8 mouse cellular contexts compared by ENCODE assay signal in genomic region chr17:48100441-48101417, GRCm38 (mm10). TPM values are rescaled to one million over a fixed set of nuclear protein-coding genes. Genes with fewer than 3 reads are reported as not detected.
DNase-seq lines count a peak whose midpoint lies in the region; ATAC-seq lines count a peak whose summit lies in the region.

No protein-coding gene starts in this region.

- no peak overlapping the region for H3K9ac ChIP-seq in hindbrain, embryonic 15.5 days

- peak overlapping the region; percentile 54 for H3K4me2 ChIP-seq in hindbrain, embryonic 15.5 days

- no peak overlapping the region for H3K27ac ChIP-seq in hindbrain, embryonic 15.5 days (replicated peaks)

- peaks cover 37% of the 10 kb centered on the region for H3K4me1 ChIP-seq in hindbrain, embryonic 15.5 days (replicated peaks)

- WGBS in hindbrain, embryonic 15.5 days, result 13% methylated on average over 21 of the region's 21 CpGs

- peaks cover 45% of the 10 kb centered on the region for H3K27me3 ChIP-seq in hindbrain, embryonic 15.5 days

- DNase-seq in T-cell, adult 2 months (ENCODE audit: low spot score), result peak; percentile 85
- peak; percentile 76 to 90 for DNase-seq in cerebellum, postnatal 4 days (ENCODE audit: low spot score in 2 of 2)
- DNase-seq in gastrocnemius, adult 18-20 months (ENCODE audit: low spot score), result peak; percentile 84
- DNase-seq in left cerebral cortex, adult 11 months (ENCODE audit: low spot score), result peak; percentile 79
- DNase-seq in lung, postnatal 36 days, result peak; percentile 90
- peak; percentile 92 for DNase-seq in retina, postnatal 1 day
- peak; percentile 93 for DNase-seq in thymus, postnatal 4 days

- ATAC-seq in hindbrain, embryonic 15.5 days (ENCODE audit: low FRiP score, low read depth), result peak; percentile 82

- H3K9me3 ChIP-seq in hindbrain, embryonic 15.5 days, result no peaks in the 10 kb centered on the region

- H3K4me3 ChIP-seq in hindbrain, embryonic 15.5 days, result peak overlapping the region; percentile 28

- H3K36me3 ChIP-seq in hindbrain, embryonic 15.5 days, result no peaks in the 10 kb centered on the region

RNA-seq across cellular contexts. Expression of gene 1700067P10Rik, which starts 11.6 kb away (rescaled TPM):
- not detected for total RNA-seq in gastrocnemius, adult 18-20 months (2021)
- not detected in 2 replicates for polyA plus RNA-seq in hindbrain, embryonic 15.5 days (2015; fragmentation: Nextera tagmentation; extraction: Ambion mirVana)

RNA-seq across cellular contexts. Expression of gene 9830107B12Rik, which starts 45.3 kb away (rescaled TPM):
- total RNA-seq in gastrocnemius, adult 18-20 months (2021), result not detected
- polyA plus RNA-seq in hindbrain, embryonic 15.5 days (2015; fragmentation: Nextera tagmentation; extraction: Ambion mirVana), result not detected in 2 replicates
